Mouse (Mus musculus) hindbrain, embryonic 11.5 days (tissue): ENCODE measurements around the gene Acadvl. TPM values are rescaled to one million over a fixed set of nuclear protein-coding genes. Genes with fewer than 3 reads are reported as not detected.

Experiments
- ATAC-seq: fragments of 200-750 bp; cut with Nextera tagmentation; 2 replicates; pipeline ENCODE4 v1.8.0; 2017; ENCODE audit warnings: mild to moderate bottlenecking, moderate TSS enrichment, moderate library complexity; ENCODE audit not compliant: low FRiP score
- DNase-seq: peaks from one replicate; pipeline ENCODE4 v3.0.0-alpha.2; 2015; ENCODE audit warnings: low spot score
- H3K27ac ChIP-seq: fragments of 300-500 bp; sonication (generic); 2 replicates; pipeline ENCODE4 v1.5.1; 2014; ENCODE audit warnings: mild to moderate bottlenecking, low read depth, low read length
- H3K27me3 ChIP-seq: fragments of 300-500 bp; sonication (generic); 2 replicates; pipeline ENCODE4 v1.6.1; 2014; ENCODE audit warnings: mild to moderate bottlenecking, low read length, moderate library complexity, mixed read lengths; ENCODE audit not compliant: control insufficient read depth, insufficient read depth
- H3K36me3 ChIP-seq: fragments of 300-500 bp; sonication (generic); 2 replicates; pipeline ENCODE4 v1.6.1; 2014; ENCODE audit warnings: mild to moderate bottlenecking, low read length, moderate library complexity, mixed read lengths; ENCODE audit not compliant: control insufficient read depth, insufficient read depth
- H3K4me1 ChIP-seq: fragments of 300-500 bp; sonication (generic); replicated peaks from 2 replicates; pipeline ENCODE4 v1.6.1; 2014; ENCODE audit warnings: low read length, mixed read lengths; ENCODE audit not compliant: control insufficient read depth, insufficient read depth
- H3K4me2 ChIP-seq: fragments of 300-500 bp; sonication (generic); replicated peaks from 2 replicates; pipeline ENCODE4 v1.6.1; 2014; ENCODE audit warnings: mild to moderate bottlenecking, low read depth, low read length
- H3K4me3 ChIP-seq: fragments of 300-500 bp; sonication (generic); 2 replicates; pipeline ENCODE4 v1.5.1; 2014; ENCODE audit warnings: low read depth, low read length
- H3K9ac ChIP-seq: fragments of 300-500 bp; sonication (generic); 2 replicates; pipeline ENCODE4 v1.6.1; 2014; ENCODE audit warnings: low read depth, low read length
- H3K9me3 ChIP-seq: fragments of 300-500 bp; sonication (generic); 2 replicates; pipeline ENCODE4 v1.6.1; 2016; ENCODE audit warnings: low read length; ENCODE audit not compliant: control insufficient read depth
- WGBS: fragments of 180-500 bp; shearing (Covaris S2); extraction: QIAGEN DNeasy Blood & Tissue Kit; methylation state at CpG from one replicate; pipeline ENCODE4 v1.1.7; 2014; 5-methylcytosine and 5-hydroxymethylcytosine counted together
- polyA plus RNA-seq: library from polyadenylated mRNA; unstranded; fragments of >200 nt; fragmentation: Nextera tagmentation; extraction: Ambion mirVana; gene quantifications from 2 replicates; pipeline ENCODE4 v1.2.1, GENCODE M21; 2014

Acadvl gene
- polyA plus RNA-seq, 1 experiment from 2014 or later = 45.1 TPM

DNA sequence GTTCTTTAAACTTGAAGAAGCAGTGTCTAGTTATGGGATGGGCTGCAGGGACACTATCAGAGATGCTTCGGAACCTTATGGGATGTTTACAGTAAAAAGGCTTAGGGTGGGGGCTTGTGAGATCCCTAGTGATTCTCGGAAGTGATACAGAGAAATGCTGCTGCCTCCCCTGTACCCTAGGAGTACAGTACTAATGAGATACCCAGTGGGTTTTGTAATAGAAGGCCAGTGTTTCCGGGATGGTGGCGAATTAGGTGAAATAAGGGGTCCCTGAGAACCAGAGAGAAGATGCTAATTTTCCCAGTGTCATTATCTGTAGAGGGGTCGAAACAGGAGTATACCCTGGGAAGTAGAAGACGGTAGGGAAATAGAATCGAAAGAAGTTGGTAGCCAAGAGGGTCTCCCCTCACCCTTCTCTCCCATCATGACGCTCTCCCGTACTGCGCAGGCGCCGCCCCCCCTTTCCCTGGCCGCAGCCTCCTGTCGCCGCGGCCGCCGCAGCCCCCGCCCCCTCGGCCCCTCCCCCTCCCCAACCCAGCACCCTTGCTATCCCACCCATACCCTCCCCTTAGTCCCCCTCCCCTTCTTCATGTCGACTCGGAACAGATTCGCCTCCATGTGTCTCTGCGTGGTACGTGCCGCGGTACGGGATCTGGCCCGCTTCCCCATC is 8.4 kb upstream of the Acadvl start:
- Histone ChIP-seq H3K4me2 (peak overlapping the region; percentile 57), H3K9ac (peak overlapping the region; percentile 50), H3K27ac (peak overlapping the region; percentile 45; the same call in 1 of the 2 replicates), H3K9me3 (no peaks in the 10 kb centered on the region), H3K4me1 (peaks cover 37% of the 10 kb centered on the region), H3K27me3 (no peaks in the 10 kb centered on the region), H3K4me3 (peak overlapping the region; percentile 37), H3K36me3 (no peaks in the 10 kb centered on the region)
- ATAC-seq = no peak
- DNase-seq = peak; percentile 78
- WGBS = 7% methylated on average over 23 of the region's 29 CpGs

DNA sequence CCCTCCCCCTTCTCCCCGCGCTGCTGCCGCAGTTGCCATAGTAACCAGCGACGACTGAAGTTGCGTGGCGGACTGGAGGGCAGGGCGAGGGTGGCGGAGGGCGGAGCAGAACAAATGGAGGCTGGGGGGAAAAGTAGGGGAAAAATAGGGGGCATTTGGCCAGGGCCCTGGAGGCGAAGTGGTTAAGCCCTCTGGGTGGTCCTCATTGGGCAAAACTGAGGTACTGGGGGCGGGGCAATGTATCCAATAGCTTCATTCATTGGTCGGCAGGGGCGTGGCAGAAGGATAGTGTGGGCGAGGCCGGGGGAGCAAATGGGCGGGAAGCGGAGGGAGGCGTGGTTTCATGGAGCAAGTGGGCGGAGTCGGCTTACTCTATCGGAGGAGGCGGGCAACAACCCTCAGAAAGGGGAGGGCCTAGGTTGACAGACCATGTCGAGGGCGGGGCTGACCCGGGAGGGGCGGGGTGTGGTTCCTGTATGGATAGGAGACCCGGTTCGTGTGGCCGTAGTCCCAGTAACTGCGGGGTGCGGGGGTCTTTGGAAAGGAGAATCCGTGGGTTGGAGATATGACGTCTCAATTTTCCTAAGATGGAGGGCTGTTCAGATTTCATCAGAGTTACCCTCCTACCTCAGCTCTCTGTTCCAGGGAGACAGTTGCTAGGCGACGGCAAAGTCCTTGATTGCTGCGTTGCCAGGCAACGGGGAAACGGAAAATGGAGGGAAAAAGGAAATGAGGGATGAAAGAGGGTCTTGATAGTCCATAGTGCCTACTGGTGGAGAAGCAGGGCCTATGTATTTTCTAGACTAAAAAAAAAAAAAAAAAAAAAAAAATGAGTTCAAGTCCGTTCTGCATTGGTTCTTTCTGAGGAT is 6.3 kb upstream of the Acadvl start:
- no peaks in the 10 kb centered on the region for H3K9me3 ChIP-seq
- H3K36me3 ChIP-seq = no peaks in the 10 kb centered on the region
- peak overlapping the region; percentile 51 for H3K4me3 ChIP-seq
- peak overlapping the region; percentile 85 for H3K27ac ChIP-seq
- H3K9ac ChIP-seq = peak overlapping the region; percentile 44; the same call in 1 of the 2 replicates
- peak overlapping the region; percentile 82 for H3K4me2 ChIP-seq
- DNase-seq (peak; percentile 100), ATAC-seq (peak; percentile 79)
- 1% methylated on average over 40 of the region's 40 CpGs for WGBS
- no peaks in the 10 kb centered on the region for H3K27me3 ChIP-seq
- peaks cover 23% of the 10 kb centered on the region for H3K4me1 ChIP-seq

DNA sequence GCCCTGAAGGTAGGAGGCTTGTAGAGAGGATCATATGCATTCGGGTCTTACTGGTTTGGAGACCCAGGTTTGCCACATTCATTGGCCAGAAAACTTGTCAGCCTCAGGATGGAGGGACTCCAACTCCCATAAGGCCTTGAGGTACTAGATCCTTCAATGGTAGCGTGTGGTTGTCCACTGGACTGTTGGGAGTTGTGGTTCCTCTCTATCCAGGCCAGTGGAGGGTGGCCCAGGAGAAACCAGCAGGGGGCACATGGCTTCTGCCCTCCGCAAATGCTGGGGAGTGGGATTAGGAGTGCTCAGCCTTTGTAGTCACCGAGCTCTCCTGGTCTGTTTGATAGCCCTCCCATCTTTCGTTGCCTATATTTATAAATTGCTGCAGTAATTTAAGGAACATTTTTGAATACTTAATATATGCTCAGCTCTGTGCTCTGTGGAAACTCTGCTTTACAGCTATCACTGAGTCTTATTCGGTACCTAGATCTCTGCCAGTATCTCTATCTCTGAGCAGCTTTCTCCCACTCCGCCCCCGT is 5.6 kb upstream of the Acadvl start:
- Histone ChIP-seq H3K27me3 (no peaks in the 10 kb centered on the region), H3K4me2 (peak overlapping the region; percentile 82), H3K27ac (peak overlapping the region; percentile 85), H3K9me3 (no peaks in the 10 kb centered on the region), H3K9ac (peak overlapping the region; percentile 44; the same call in 1 of the 2 replicates), H3K36me3 (no peaks in the 10 kb centered on the region), H3K4me1 (peaks cover 19% of the 10 kb centered on the region), H3K4me3 (peak overlapping the region; percentile 51)
- peak; percentile 83 for ATAC-seq
- WGBS = 1% methylated on average over 8 of the region's 8 CpGs
- DNase-seq = peak; percentile 88

DNA sequence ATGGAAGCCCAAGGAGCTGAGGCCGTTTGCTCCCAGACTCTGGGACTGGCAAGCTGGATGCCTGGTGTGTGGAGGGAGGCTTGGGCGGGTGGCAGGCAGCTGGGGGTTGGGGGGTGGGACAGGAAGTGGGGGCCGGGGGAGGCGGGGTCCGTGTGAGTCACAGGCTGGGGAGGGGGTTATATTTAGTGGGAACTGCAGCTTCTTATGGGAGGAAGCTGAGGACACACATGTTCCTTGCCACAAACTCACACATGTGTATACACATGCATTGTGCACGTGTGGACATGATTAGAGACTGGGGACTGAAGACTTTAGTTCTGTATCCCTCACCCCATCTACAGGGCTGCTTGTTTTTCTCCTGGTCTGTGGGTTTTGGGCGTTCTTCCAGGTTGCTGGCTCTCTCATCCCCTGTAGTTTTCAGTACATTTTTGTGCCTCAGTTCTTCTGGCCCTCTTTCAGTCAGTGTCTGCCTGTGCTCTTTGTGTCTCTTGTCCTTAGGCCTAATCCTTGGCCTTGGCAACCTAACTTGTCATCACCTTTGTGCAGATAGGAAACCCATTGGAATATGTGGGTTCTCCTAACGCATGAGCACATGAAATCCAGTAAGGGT is 4.9 kb upstream of the Acadvl start:
- peaks cover 19% of the 10 kb centered on the region for H3K4me1 ChIP-seq
- no peak for ATAC-seq
- WGBS = 20% methylated on average over 6 of the region's 8 CpGs
- H3K4me2 ChIP-seq = peak overlapping the region; percentile 82
- peak overlapping the region; percentile 9; the same call in 1 of the 2 replicates for H3K9ac ChIP-seq
- no peaks in the 10 kb centered on the region for H3K9me3 ChIP-seq
- DNase-seq = no peak
- H3K27me3 ChIP-seq = no peaks in the 10 kb centered on the region
- no peaks in the 10 kb centered on the region for H3K36me3 ChIP-seq
- peak overlapping the region; percentile 51 for H3K4me3 ChIP-seq
- H3K27ac ChIP-seq = peak overlapping the region; percentile 85

DNA sequence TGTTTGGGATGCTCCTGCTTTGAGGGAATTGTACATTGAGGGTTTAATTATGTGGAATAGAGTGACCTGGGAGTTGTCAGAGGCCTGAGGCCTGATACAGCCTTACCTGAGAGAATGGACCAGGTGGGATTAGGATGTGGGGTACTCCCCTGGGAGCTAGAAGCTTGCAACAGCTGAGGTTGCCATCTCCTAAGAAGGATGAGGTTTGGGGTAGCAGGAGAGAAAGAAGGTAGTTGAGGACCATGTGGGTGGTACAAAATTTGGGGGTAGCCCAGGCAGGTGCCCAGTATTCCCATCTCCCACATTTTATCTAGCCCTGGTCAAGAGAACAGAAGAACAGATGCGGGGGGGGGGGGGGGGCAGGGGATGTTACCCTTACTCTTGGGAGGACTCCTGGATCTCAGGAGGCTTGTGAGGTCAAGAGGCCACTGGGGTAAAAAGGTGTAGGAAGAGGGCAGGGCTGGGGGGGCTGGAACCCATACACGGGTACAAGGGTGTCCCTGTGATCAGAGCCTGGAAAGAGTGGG is 4.3 kb upstream of the Acadvl start:
- peak overlapping the region; percentile 51; the same call in 1 of the 2 replicates for H3K4me3 ChIP-seq
- no peak for DNase-seq
- peak overlapping the region; percentile 85; the same call in 1 of the 2 replicates for H3K27ac ChIP-seq
- ATAC-seq = no peak
- 0 out of 2 replicates have a peak overlapping the region, but pooled peaks have one; percentile 8 for H3K9ac ChIP-seq
- H3K4me2 ChIP-seq = peak overlapping the region; percentile 82
- peaks cover 22% of the 10 kb centered on the region for H3K4me1 ChIP-seq
- H3K9me3 ChIP-seq = no peaks in the 10 kb centered on the region
- no peaks in the 10 kb centered on the region for H3K27me3 ChIP-seq
- H3K36me3 ChIP-seq = no peaks in the 10 kb centered on the region
- 25% methylated on average over 2 of the region's 2 CpGs for WGBS

GRCm38 (mm10) chr11:70018131-70018990 is 3.1 kb upstream of the Acadvl start:
- WGBS = 1% methylated on average over 22 of the region's 25 CpGs
- no peak for ATAC-seq

DNA sequence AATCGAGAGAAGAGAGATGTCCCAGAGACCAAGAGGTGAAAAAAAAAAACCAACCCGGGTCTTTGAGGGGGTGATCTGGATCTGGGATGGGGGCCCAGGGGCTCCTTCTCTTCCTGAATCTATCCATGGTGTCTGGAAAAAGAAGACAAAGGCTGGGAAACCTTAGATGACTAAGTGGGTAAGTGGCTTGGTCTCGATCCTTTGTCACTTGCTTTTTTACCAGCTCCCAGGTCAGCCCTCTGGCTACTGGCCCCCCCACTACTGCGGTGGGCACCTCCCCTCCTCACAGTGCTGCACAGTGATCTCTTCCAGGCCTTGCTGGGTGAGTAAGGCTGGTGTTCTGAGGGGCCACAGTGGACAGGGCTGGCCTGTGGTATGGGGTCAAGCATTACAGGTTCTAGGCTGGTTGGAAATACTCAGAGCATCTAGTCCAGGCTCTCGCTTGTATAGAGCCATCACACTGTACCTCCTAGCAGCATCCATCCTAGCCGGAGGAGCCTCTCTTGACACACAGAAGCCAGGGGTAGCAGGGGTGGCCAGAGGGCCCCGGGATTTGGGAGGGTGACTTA is 2.1 kb upstream of the Acadvl start:
- Histone ChIP-seq H3K27ac (0 out of 2 replicates have a peak overlapping the region, but pooled peaks have one; percentile 24), H3K4me3 (no peak overlapping the region; the same call in 1 of the 2 replicates), H3K27me3 (no peaks in the 10 kb centered on the region), H3K9ac (peak overlapping the region; percentile 81; the same call in 1 of the 2 replicates), H3K4me2 (peak overlapping the region; percentile 82), H3K4me1 (peaks cover 15% of the 10 kb centered on the region), H3K36me3 (0 out of 2 replicates have a peak, but pooled peaks cover 3% of the 10 kb centered on the region), H3K9me3 (no peaks in the 10 kb centered on the region)
- ATAC-seq (no peak), DNase-seq (no peak)
- 49% methylated on average over 7 of the region's 7 CpGs for WGBS

More at GRCm38 (mm10) chr11:70018131-70018990, 3.1 kb upstream of the Acadvl start:
- H3K4me3 ChIP-seq = peak overlapping the region; percentile 51
- peak overlapping the region; percentile 82 for H3K4me2 ChIP-seq
- H3K27ac ChIP-seq = peak overlapping the region; percentile 80
- H3K9me3 ChIP-seq = no peaks in the 10 kb centered on the region
- peaks cover 17% of the 10 kb centered on the region for H3K4me1 ChIP-seq
- no peaks in the 10 kb centered on the region for H3K36me3 ChIP-seq
- no peaks in the 10 kb centered on the region for H3K27me3 ChIP-seq
- peak; percentile 86 for DNase-seq
- H3K9ac ChIP-seq = peak overlapping the region; percentile 81
